ENCODE assay signal across 19 mouse cellular contexts in the genomic region with DNA sequence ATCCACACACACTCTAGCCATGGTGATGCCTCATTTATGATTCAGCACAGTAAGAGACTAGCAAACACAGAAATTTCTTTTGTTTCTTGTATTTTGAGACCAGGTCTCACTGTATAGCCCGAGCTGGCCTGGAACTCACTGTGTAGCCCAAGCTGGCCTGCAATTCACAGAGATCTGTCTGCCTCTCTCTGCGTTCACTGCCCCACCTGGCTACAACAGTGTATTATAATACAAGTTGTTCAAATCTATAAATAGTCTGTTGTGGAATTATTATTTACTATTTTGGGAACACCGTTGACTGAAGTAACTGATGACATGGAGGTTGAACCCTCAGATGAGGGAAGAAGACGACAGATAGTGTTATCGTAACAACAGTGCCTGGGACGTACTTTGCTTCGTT.
A peak's percentile ranks its signal among the peaks of the same experiment; 100 is the strongest.
DNase-seq lines count a peak whose midpoint lies in the region; ATAC-seq and TF ChIP-seq lines count a peak whose summit lies in the region.
"Had no signal": no experiment of that assay in that cellular context is flagged by ENCODE, and none has a peak within 500 bp of the region (broad histone marks: within the 10 kb centered on the region; RNA-seq: fewer than 3 reads in every experiment).

No protein-coding gene starts in this region.

- DNase-seq in heart, postnatal 36 days, result no peak
- DNase-seq in heart, embryonic 10.5 days (ENCODE audit: low spot score), result no peak
- DNase-seq in lung, postnatal 0 days (ENCODE audit: low spot score), result no peak
- DNase-seq in lung, postnatal 25 days (ENCODE audit: low spot score), result no peak
- DNase-seq: adrenal gland, adult 2 months; adrenal gland, postnatal 25 days; cerebellum, adult 18-20 months; cerebellum, adult 9-11 months; cerebellum, postnatal 36 days; forebrain, postnatal 0 days; gastrocnemius, postnatal 36 days; kidney, adult 11 months; kidney, adult 9 months had no signal

- H3K9me3 ChIP-seq in heart, embryonic 11.5 days (replicated peaks; ENCODE audit: control insufficient read depth, low read length), result no peaks in the 10 kb centered on the region
- no peaks in the 10 kb centered on the region for H3K9me3 ChIP-seq in heart, embryonic 15.5 days (replicated peaks)
- H3K9me3 ChIP-seq in heart, embryonic 10.5 days, result no peaks in the 10 kb centered on the region
- H3K9me3 ChIP-seq in lung, postnatal 0 days (ENCODE audit: low read length), result no peaks in the 10 kb centered on the region
- H3K9me3 ChIP-seq: embryonic facial prominence, embryonic 10.5 days; forebrain, embryonic 13.5 days; hindbrain, embryonic 13.5 days had no signal

- no peak for ATAC-seq in heart, embryonic 11.5 days (replicated peaks; ENCODE audit: insufficient number of reproducible peaks, low FRiP score, low TSS enrichment)
- ATAC-seq in heart, embryonic 15.5 days (replicated peaks; ENCODE audit: insufficient number of reproducible peaks, insufficient read depth, low FRiP score, low read depth), result peak; percentile 60; the same call in 1 of the 2 replicates
- no peak for ATAC-seq in lung, postnatal 0 days
- ATAC-seq: forebrain, embryonic 13.5 days; forebrain, postnatal 0 days; hindbrain, postnatal 0 days had no signal

- peaks cover 3% of the 10 kb centered on the region; the same call in 1 of the 2 replicates for H3K36me3 ChIP-seq in heart, embryonic 11.5 days (ENCODE audit: control insufficient read depth, insufficient read depth, low read length)
- H3K36me3 ChIP-seq in heart, embryonic 15.5 days, result peaks cover 5% of the 10 kb centered on the region; the same call in 1 of the 2 replicates
- H3K36me3 ChIP-seq in heart, embryonic 10.5 days, result peaks cover 34% of the 10 kb centered on the region
- no peaks in the 10 kb centered on the region for H3K36me3 ChIP-seq in lung, postnatal 0 days (ENCODE audit: insufficient read depth, low read length)

- no peak for TF ChIP-seq CTCF in lung, postnatal 0 days (IDR thresholded peaks at IDR 0.05)

- H3K4me1 ChIP-seq in heart, embryonic 11.5 days (ENCODE audit: control insufficient read depth, insufficient read depth, low read length), result peaks cover 19% of the 10 kb centered on the region
- H3K4me1 ChIP-seq in heart, embryonic 15.5 days (replicated peaks), result peaks cover 23% of the 10 kb centered on the region
- H3K4me1 ChIP-seq in heart, embryonic 10.5 days, result peaks cover 20% of the 10 kb centered on the region
- no peaks in the 10 kb centered on the region for H3K4me1 ChIP-seq in lung, postnatal 0 days (ENCODE audit: insufficient read depth, low read depth, low read length)
- H3K4me1 ChIP-seq: embryonic facial prominence, embryonic 10.5 days; forebrain, embryonic 13.5 days had no signal

- no peak overlapping the region for H3K4me3 ChIP-seq in heart, embryonic 11.5 days (ENCODE audit: low read depth, low read length)
- no peak overlapping the region for H3K4me3 ChIP-seq in heart, embryonic 15.5 days
- H3K4me3 ChIP-seq in heart, embryonic 10.5 days, result no peak overlapping the region
- no peak overlapping the region for H3K4me3 ChIP-seq in lung, postnatal 0 days (ENCODE audit: low read depth, low read length)
- H3K4me3 ChIP-seq: embryonic facial prominence, embryonic 10.5 days; forebrain, embryonic 13.5 days; hindbrain, embryonic 13.5 days had no signal

- H3K27me3 ChIP-seq in heart, embryonic 11.5 days (ENCODE audit: control insufficient read depth, insufficient read depth, low read length), result no peaks in the 10 kb centered on the region
- H3K27me3 ChIP-seq in heart, embryonic 15.5 days, result no peaks in the 10 kb centered on the region
- H3K27me3 ChIP-seq in heart, embryonic 10.5 days (ENCODE audit: insufficient read depth, poor library complexity, severe bottlenecking), result no peaks in the 10 kb centered on the region
- H3K27me3 ChIP-seq in lung, postnatal 0 days (replicated peaks; ENCODE audit: insufficient read depth, low read length), result no peaks in the 10 kb centered on the region
- H3K27me3 ChIP-seq: forebrain, embryonic 13.5 days; hindbrain, embryonic 13.5 days had no signal

- H3K27ac ChIP-seq in heart, embryonic 11.5 days (ENCODE audit: low read depth, low read length), result no peak overlapping the region
- peak overlapping the region; percentile 42 for H3K27ac ChIP-seq in heart, embryonic 15.5 days
- no peak overlapping the region for H3K27ac ChIP-seq in heart, embryonic 10.5 days
- H3K27ac ChIP-seq in lung, postnatal 0 days (ENCODE audit: low read length), result 0 out of 2 replicates have a peak overlapping the region, but pooled peaks have one; percentile 14
- H3K27ac ChIP-seq: embryonic facial prominence, embryonic 10.5 days; forebrain, embryonic 13.5 days; hindbrain, embryonic 13.5 days; hindbrain, postnatal 0 days had no signal

- intact Hi-C loops in heart, postnatal 36 days (cut with DNase I), result no loop called here

- H3K4me2 ChIP-seq in heart, embryonic 11.5 days, result 0 out of 2 replicates have a peak overlapping the region, but pooled peaks have one; percentile 17
- H3K4me2 ChIP-seq in heart, embryonic 15.5 days, result peak overlapping the region; percentile 26
- H3K4me2 ChIP-seq in lung, postnatal 0 days (replicated peaks; ENCODE audit: low read depth, low read length), result no peak overlapping the region
- H3K4me2 ChIP-seq: forebrain, embryonic 13.5 days; hindbrain, embryonic 13.5 days had no signal

- WGBS in heart, embryonic 11.5 days (ENCODE audit: insufficient replicate concordance), result 65% methylated on average over 7 of the region's 7 CpGs
- 51% methylated on average over 7 of the region's 7 CpGs for WGBS in heart, embryonic 15.5 days
- 52% methylated on average over 7 of the region's 7 CpGs for WGBS in heart, embryonic 10.5 days
- WGBS in lung, postnatal 0 days, result 91% methylated on average over 7 of the region's 7 CpGs

- TF ChIP-seq EP300 in lung, postnatal 0 days (IDR thresholded peaks at IDR 0.05), result no peak

- H3K9ac ChIP-seq in heart, embryonic 11.5 days (ENCODE audit: low read depth, low read length), result no peak overlapping the region
- no peak overlapping the region for H3K9ac ChIP-seq in heart, embryonic 15.5 days
- H3K9ac ChIP-seq in lung, postnatal 0 days (replicated peaks; ENCODE audit: low read depth), result no peak overlapping the region
- H3K9ac ChIP-seq: forebrain, embryonic 13.5 days; forebrain, postnatal 0 days; hindbrain, embryonic 13.5 days had no signal

Comparison
In these comparisons a context has a peak if more than half of its experiments do, and no peak if none do; other contexts are left out.
1. H3K27ac ChIP-seq: peak in heart, embryonic 15.5 days (single experiment) and lung, postnatal 0 days (single experiment); none in heart, embryonic 11.5 days (single experiment) and heart, embryonic 10.5 days (single experiment).